In the genomic region with DNA sequence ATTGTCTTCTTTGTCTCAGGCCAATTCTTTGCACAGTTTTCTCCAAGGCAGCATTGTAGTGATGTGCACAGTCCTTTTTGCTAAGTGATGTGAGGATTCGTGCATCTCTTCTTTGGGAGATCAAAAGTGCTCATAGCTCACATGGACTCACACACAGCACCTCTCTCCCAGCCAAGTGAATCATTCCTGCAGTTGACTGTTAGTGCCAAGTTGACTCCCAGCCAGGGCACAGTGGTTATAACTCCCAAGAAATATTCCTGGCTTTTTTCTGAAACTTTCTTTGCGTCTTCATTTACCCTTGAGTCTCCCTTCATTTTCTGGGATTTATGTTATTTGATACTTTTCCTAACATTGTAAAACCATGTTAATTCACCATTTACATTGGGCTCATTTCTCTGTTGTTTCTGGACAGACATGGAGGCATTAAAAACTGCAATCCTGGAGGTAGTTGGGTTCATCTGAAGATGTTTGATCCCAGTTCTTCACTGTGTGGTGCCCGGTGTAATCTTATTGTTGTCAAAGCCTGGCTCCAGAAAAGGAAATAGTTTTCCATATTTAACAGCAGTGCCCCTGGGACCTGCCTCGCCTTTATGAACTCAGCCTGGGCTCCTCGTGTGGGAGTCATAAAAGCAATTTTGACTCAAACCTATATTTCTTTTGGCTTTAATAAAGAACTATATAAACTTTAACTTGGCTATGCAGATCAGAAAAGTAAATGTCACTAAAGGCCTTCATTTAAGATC, we compare ENCODE assay signal across 14 mouse cellular contexts. TPM values are rescaled to one million over a fixed set of nuclear protein-coding genes. Genes with fewer than 3 reads are reported as not detected.
DNase-seq lines count a peak whose midpoint lies in the region; ATAC-seq and TF ChIP-seq lines count a peak whose summit lies in the region.
"Had no signal": no experiment of that assay in that cellular context is flagged by ENCODE, and none has a peak within 500 bp of the region (broad histone marks: within the 10 kb centered on the region; RNA-seq: fewer than 3 reads in every experiment).

No protein-coding gene starts in this region.

- 59% methylated on average over 5 of the region's 5 CpGs for WGBS in lung, adult 2 months
- 25% methylated on average over 5 of the region's 5 CpGs for WGBS in limb, embryonic 15.5 days

- peak; percentile 87 for ATAC-seq in limb, embryonic 15.5 days (ENCODE audit: insufficient number of reproducible peaks, low FRiP score, low TSS enrichment, low read depth)
- no peak for ATAC-seq in erythroblast, adult 5-6 weeks (replicated peaks; ENCODE audit: low FRiP score, poor library complexity, severe bottlenecking)

- no peaks in the 10 kb centered on the region for H3K9me3 ChIP-seq in limb, embryonic 15.5 days
- H3K9me3 ChIP-seq: embryonic facial prominence, embryonic 13.5 days; megakaryocyte, embryonic 14.5 days had no signal

- H3K36me3 ChIP-seq in limb, embryonic 15.5 days = no peaks in the 10 kb centered on the region
- H3K36me3 ChIP-seq: embryonic facial prominence, embryonic 13.5 days had no signal

- H3K4me2 ChIP-seq in limb, embryonic 15.5 days = no peak overlapping the region
- H3K4me2 ChIP-seq: embryonic facial prominence, embryonic 13.5 days had no signal

- intact Hi-C loops in left cerebral cortex, postnatal 25 days (cut with DNase I) = no loop called here

- H3K9ac ChIP-seq in limb, embryonic 15.5 days = no peak overlapping the region
- H3K9ac ChIP-seq: embryonic facial prominence, embryonic 13.5 days had no signal

- TF ChIP-seq POLR2A in lung, adult 2 months (IDR thresholded peaks at IDR 0.05; ENCODE audit: borderline replicate concordance, extremely low read depth, low read depth, low read length) = no peak

- peak overlapping the region; percentile 51 for H3K27ac ChIP-seq in limb, embryonic 15.5 days
- H3K27ac ChIP-seq: embryonic facial prominence, embryonic 13.5 days had no signal

- no peak for TF ChIP-seq CTCF in lung, adult 2 months (IDR thresholded peaks at IDR 0.05; ENCODE audit: insufficient read depth, low read length)

- no peaks in the 10 kb centered on the region for H3K27me3 ChIP-seq in limb, embryonic 15.5 days
- H3K27me3 ChIP-seq: embryonic facial prominence, embryonic 13.5 days; megakaryocyte, embryonic 14.5 days had no signal

- H3K4me3 ChIP-seq in lung, adult 2 months (replicated peaks; ENCODE audit: extremely low read depth, low read depth, low read length) = no peak overlapping the region
- no peak overlapping the region for H3K4me3 ChIP-seq in limb, embryonic 15.5 days
- H3K4me3 ChIP-seq: embryonic facial prominence, embryonic 13.5 days; megakaryocyte, embryonic 14.5 days had no signal

- DNase-seq in adrenal gland, adult 2 months = peak; percentile 41
- DNase-seq in adrenal gland, postnatal 4 days (ENCODE audit: low spot score in 2 of 2) = no peak
- DNase-seq in lung, postnatal 14 days = peak; percentile 21
- no peak for DNase-seq in lung, adult 2 months
- peak; percentile 42 for DNase-seq in gastrocnemius, postnatal 10 days
- DNase-seq in left cerebral cortex, postnatal 25 days (ENCODE audit: low spot score in 2 of 2) = no peak
- DNase-seq: cerebellum, adult 2 months; kidney, adult 9 months; liver; retina, postnatal 1 day had no signal

- no peaks in the 10 kb centered on the region for H3K4me1 ChIP-seq in lung, adult 2 months (ENCODE audit: control insufficient read depth, insufficient read depth, low read length)
- H3K4me1 ChIP-seq in limb, embryonic 15.5 days = peaks cover 4% of the 10 kb centered on the region; the same call in 1 of the 2 replicates
- H3K4me1 ChIP-seq: embryonic facial prominence, embryonic 13.5 days; megakaryocyte, embryonic 14.5 days had no signal

RNA-seq across cellular contexts. Expression of gene Sec61g, which starts 38.3 kb away (rescaled TPM):
- total RNA-seq in adrenal gland, adult 2 months (2021) = 1 to 10 TPM; 5.8 to 7.4 TPM
- 1.2 and 2.8 TPM in 2 replicates for polyA plus RNA-seq in adrenal gland, adult 2 months (2012; rRNA removed)
- 10 to 100 TPM; 14.5 to 17.4 TPM for total RNA-seq in adrenal gland, postnatal 4 days (2021)
- 3.8 and 5.1 TPM in 2 replicates for polyA plus RNA-seq in lung, adult 2 months (2012; rRNA removed)
- 1 to 10 TPM; 2.3 to 5.5 TPM for total RNA-seq in gastrocnemius, postnatal 10 days (2021)
- 35.6 and 40.3 TPM in 2 replicates for polyA plus RNA-seq in limb, embryonic 15.5 days (2015; fragmentation: Nextera tagmentation; extraction: Ambion mirVana)
- 10 to 100 TPM in 1 of 2 experiments, 1 to 10 TPM in 1; 7.9 to 10.8 TPM for total RNA-seq in left cerebral cortex, postnatal 25 days (2021)
- 88.2 and 149 TPM in 2 replicates for total RNA-seq in erythroblast, adult 5-6 weeks (2015; ENCODE audit: low replicate concordance)
- total RNA-seq in erythroblast, adult 5-6 weeks (2017; ENCODE audit: low replicate concordance) = 99.8 and 134 TPM in 2 replicates

Comparison
In these comparisons a context has a peak if more than half of its experiments do, and no peak if none do; other contexts are left out.
1. DNase-seq: peak in adrenal gland, adult 2 months (single experiment), lung, postnatal 14 days (single experiment) and gastrocnemius, postnatal 10 days (single experiment); none in adrenal gland, postnatal 4 days (0 of 2), lung, adult 2 months (single experiment) and left cerebral cortex, postnatal 25 days (0 of 2).
2. RNA of gene Sec61g, which starts 38.3 kb away (total RNA-seq): 88.2 to 149 TPM in erythroblast, adult 5-6 weeks; 14.5 to 17.4 TPM in adrenal gland, postnatal 4 days, 7.9 to 10.8 TPM in left cerebral cortex, postnatal 25 days, 5.8 to 7.4 TPM in adrenal gland, adult 2 months and 2.3 to 5.5 TPM in gastrocnemius, postnatal 10 days; every median in the first group is over 4 times any median in the second.